Mouse (Mus musculus) lung, postnatal 25 days (tissue): ENCODE measurements around the gene Dclk1.
A peak's percentile ranks its signal among the peaks of the same experiment; 100 is the strongest.

ENCODE experiments used
- DNase-seq: peaks from one replicate; pipeline ENCODE4 v3.0.0; 2022; ENCODE audit warnings: low spot score

Dclk1 gene

DNA sequence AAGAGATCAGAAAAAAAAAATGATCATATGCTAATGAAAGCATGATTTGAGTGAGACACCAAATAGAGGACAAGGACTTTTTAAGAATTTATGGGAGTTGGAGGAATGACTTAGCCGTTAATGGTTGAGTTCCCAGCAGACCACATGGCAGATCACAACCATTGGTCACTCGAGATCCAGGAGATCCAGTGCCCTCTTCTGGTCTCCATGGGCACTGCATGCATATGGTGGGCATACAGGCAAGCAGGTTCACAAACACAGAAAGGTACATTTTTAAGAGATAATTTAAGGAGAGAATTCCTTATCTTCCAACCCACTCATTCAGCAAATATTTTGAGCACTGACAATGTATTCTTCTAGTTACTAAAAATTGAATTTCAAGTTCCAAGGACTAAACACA, 207.0 kb downstream of the Dclk1 start:
- no peak for DNase-seq

DNA sequence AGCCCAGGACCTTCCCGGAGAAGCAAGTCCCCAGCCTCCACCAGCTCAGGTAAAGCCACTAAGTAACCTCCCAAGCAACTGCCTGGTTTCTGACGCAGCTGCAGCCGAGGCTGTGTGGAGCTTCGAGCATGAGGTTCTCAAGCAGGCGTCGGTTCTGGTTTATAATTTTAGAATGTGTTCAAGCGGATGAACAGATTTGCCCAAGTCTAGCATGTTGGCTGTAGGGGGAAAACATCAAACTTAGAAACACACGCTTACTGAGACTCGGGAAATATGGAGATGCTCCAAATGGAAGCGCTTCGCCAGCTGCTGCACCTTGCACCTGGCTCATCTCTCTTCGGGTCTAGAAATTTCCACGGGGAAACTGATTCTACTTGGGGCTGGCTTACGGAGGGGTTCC, 208.9 kb downstream of the Dclk1 start:
- DNase-seq = no peak

GRCm38 (mm10) chr3:55451877-55452276, 209.7 kb downstream of the Dclk1 start:
- DNase-seq = no peak

GRCm38 (mm10) chr3:55452464-55452863, 210.3 kb downstream of the Dclk1 start:
- DNase-seq = peak; percentile 63

GRCm38 (mm10) chr3:55461092-55461491, 218.9 kb downstream of the Dclk1 start:
- DNase-seq = no peak

GRCm38 (mm10) chr3:55461685-55462655, 219.8 kb downstream of the Dclk1 start:
- DNase-seq = no peak

- DNase-seq = no peak
These were observed 220.9 kb downstream of the Dclk1 start for GRCm38 (mm10) chr3:55462904-55463668.

DNA sequence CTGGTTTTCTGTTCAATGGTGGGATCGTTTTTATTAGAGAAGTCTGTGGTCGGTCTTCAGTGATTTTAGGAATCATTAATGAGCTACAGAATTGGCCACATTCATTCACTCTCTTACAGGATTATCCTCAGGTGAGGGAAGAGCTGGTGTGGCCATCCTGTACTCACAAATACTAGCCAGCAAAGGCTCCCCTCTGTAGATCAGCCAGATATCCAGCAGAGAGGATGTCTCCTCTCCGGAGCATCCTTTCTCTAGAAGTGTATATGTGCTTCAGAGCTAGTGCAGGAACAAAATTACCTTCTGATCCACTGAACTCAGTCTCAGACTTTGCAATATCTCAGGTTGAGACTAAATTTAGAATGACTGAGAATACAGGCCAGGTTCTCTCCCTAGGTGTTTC, 222.1 kb downstream of the Dclk1 start:
- DNase-seq = no peak

GRCm38 (mm10) chr3:55465785-55466184, 223.6 kb downstream of the Dclk1 start:
- DNase-seq = no peak

- no peak for DNase-seq
These were observed 224.2 kb downstream of the Dclk1 start for GRCm38 (mm10) chr3:55466348-55466747.

DNA sequence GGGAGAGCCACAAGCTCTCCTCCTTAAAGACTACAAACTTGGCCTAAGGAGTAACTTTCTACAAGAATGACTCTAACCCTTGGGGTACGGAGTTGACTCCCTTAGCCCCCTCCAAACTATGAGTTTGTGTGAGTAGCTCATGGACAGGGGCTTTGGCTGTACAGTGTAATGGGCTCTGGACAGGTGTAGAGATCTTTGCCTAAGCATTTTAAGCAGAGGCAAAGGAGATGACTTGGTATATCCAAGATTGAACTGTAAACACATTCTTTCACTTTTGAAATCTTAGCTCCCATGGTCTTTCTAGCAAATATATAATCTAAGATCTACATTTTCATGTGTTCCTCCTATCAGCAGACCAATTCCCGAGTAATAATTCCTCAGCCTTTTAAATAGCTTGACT, 229.9 kb downstream of the Dclk1 start, which contains the start of gene Gm21954:
Gene Gm21954 (minus strand): TSS at position 101 of the 400 bp plus-strand sequence.
- DNase-seq = no peak

GRCm38 (mm10) chr3:55473146-55473545, 231.0 kb downstream of the Dclk1 start:
- DNase-seq = no peak

- DNase-seq = no peak
These were observed 234.5 kb downstream of the Dclk1 start for GRCm38 (mm10) chr3:55476694-55477093.

DNA sequence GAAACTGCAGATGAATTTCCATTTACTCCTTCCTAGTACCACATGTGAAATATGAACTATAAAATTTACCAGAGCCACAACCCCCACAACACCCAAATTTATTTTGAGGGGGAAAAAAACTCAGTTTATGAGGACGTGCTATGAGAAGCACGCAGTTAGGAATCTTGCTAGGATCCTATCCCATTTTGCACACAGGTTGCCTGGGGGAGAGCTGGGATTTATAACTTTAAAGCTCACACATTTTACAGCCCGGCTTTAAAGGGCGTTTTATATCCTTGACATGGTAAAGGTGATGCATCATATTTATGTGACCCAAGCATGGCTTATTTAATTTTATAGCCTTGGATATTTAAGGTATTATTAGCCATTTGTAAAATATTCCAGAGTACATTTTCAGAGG, 237.1 kb downstream of the Dclk1 start:
- no peak for DNase-seq

DNA sequence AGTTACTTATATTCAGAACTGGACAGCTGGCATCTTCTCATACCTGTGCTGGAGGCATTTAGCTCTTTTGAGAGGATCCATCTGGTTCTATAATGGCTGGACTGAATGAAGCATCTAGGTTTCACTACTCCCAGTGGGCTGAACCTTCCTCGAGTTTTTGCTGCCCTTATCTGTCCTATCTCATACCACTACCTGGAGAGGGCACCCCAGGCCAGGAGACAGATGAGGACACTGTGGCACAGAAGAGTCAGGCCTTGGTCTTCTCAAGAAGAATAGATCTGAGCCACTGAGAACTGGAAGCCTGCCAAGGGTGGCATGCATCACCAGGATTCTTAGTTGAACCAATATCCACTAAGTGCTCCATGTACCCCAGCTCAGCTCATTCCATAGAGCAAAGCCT, 239.0 kb downstream of the Dclk1 start:
- no peak for DNase-seq

DNA sequence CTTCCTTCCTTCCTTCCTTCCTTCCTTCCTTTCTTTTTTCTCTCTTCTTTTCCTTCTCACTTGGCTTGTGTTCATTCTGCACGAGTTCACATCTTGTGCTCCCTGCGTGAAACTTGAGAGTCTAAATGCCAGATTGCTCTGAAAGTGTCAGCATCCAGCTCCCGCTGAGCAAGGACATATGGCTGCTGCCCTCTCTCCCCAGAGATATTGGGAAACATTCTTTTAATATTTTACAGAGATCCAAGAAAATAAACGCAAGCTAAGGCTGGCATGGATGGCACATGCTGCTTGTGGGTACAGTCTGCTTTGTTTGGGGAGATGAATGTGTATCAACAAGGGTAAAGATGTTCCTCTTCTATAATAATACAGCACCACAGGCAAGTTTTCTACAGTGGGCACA, 241.2 kb downstream of the Dclk1 start:
- DNase-seq = no peak

GRCm38 (mm10) chr3:55489231-55489990, 247.2 kb downstream of the Dclk1 start:
- DNase-seq = no peak

DNA sequence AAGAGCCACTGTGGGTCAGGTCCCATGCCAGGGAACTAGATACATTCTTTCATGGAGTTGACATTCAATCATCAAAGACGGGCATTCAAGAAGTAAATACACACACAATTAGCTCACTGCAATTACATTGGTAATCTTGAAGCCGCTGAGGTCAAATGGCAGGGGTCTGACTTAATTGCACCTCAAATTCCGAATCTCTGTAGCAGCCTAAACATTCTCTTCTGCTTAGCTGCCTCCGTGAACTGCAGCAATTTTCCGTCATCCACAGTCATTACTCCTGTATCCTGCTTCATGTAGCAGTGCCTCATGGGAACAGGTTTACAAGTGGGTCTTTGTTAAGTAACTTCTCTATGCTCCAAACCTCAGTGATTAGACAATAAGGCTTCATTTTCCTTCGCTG, 249.9 kb downstream of the Dclk1 start:
- no peak for DNase-seq

DNA sequence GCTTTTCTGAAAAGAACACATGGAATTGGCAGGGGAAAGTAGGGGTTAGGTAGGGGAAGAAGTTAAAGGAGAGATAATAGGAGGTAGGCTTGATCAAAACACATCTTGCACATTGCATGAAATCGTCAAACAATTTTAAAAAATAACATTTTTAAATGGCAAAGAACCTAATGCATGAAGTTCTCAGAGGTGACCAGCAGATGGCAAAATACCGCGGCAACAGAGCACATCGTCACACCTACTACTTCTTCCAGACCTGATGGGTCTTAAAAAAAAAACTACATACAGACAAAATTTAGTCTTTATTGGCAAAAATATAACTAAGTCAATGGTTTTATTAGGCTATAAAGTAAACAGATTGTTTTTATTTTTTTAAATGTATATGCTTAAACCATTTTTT, 252.2 kb downstream of the Dclk1 start:
- DNase-seq = no peak

DNA sequence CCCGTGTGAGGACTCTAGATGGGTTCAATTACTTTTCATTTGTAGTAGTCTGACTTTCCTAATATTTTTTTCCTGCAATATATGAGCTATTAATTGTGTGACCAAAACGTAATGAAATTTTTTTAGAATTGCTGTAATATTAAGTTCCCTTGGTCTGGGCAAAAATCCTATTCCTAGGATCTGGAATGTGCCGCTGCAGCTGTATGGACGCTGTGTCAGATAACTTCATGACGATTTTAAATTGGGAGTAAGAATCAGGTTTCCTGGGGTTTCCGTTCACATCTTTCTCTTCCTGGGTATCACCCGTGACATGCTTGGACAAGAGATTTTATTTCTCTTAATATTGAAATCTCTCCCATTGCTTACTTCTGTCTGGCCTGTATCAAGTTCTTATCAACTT, 253.1 kb downstream of the Dclk1 start:
- DNase-seq = no peak

DNA sequence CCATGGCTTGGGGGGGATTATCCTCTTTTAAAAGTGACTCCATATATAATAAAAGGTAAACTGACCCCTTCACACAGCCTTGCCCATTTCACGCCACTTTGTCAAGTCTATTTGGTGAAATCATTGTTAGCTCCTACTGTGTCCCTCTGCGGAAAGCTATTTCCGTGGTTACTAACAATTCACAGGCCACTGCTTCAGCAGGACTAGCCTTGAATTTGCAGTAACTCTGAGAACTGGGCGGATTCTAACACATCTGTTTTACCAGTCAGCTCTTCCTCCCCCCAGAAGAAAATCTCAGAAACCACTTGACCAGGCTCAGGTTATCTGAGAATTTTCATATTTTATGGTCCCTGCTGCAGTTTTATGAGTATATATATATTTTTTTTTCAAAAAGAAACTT, 253.7 kb downstream of the Dclk1 start:
- no peak for DNase-seq

- DNase-seq = no peak
These were observed 254.3 kb downstream of the Dclk1 start for GRCm38 (mm10) chr3:55496462-55496941.
